Mouse (Mus musculus) embryonic fibroblast, embryonic 13.5 days (primary cell): ENCODE measurements around the gene Erbb2.
A peak's percentile ranks its signal among the peaks of the same experiment; 100 is the strongest.

Experiments
- CTCF ChIP-seq: IDR thresholded peaks from 2 replicates; pipeline ENCODE4 v1.5.1; 2011; ENCODE audit warnings: mild to moderate bottlenecking, control low read depth, low read length, moderate library complexity, borderline replicate concordance; ENCODE audit not compliant: insufficient read depth
- POLR2A ChIP-seq: IDR thresholded peaks from 2 replicates; pipeline ENCODE4 v1.6.1; 2011; ENCODE audit warnings: low read depth, mild to moderate bottlenecking, control low read depth, low read length, moderate library complexity

- TF ChIP-seq CTCF (peak; percentile 81; the same call in 1 of the 2 replicates), POLR2A (no peak)
Measured at GRCm38 (mm10) chr11:98457367-98458120, 45.3 kb downstream of the Erbb2 start.
